Mouse (Mus musculus) erythroblast, embryonic 14.5 days (primary cell): Measurements from ENCODE around the gene Cd44. TPM values are rescaled to one million over a fixed set of nuclear protein-coding genes. Genes with fewer than 3 reads are reported as not detected.

Experiments used
- H3K27me3 ChIP-seq: 2 replicates; pipeline ENCODE4 v1.6.1; 2012; ENCODE audit warnings: inconsistent platforms; ENCODE audit not compliant: control insufficient read depth
- H3K36me3 ChIP-seq: 2 replicates; pipeline ENCODE4 v1.6.1; 2012; ENCODE audit warnings: mild to moderate bottlenecking, inconsistent platforms; ENCODE audit not compliant: control insufficient read depth
- H3K4me1 ChIP-seq: 2 replicates; pipeline ENCODE4 v1.6.1; 2012; ENCODE audit warnings: inconsistent platforms; ENCODE audit not compliant: control insufficient read depth
- H3K4me3 ChIP-seq: replicated peaks from 2 replicates; pipeline ENCODE3; 2012; ENCODE audit warnings: moderate library complexity, mild to moderate bottlenecking, inconsistent platforms
- H3K9me3 ChIP-seq: 2 replicates; pipeline ENCODE4 v1.6.1; 2012; ENCODE audit warnings: low read length, inconsistent platforms, mixed read lengths; ENCODE audit not compliant: control insufficient read depth
- GATA1 ChIP-seq: IDR thresholded peaks from 2 replicates; pipeline ENCODE4 v1.6.1; 2012; ENCODE audit warnings: low read length, inconsistent platforms, mixed read lengths
- TAL1 ChIP-seq: IDR thresholded peaks from 3 replicates; pipeline ENCODE4 v1.6.1; 2012; ENCODE audit warnings: low read length, inconsistent platforms, mixed read lengths
- polyA plus RNA-seq: library from polyadenylated mRNA; stranded (reverse); fragments of >175 nt; gene quantifications from 2 replicates; pipeline ENCODE4 v1.2.3, GENCODE M21; 2012

Cd44 gene
- polyA plus RNA-seq, 1 experiment, result 0.08 TPM

DNA sequence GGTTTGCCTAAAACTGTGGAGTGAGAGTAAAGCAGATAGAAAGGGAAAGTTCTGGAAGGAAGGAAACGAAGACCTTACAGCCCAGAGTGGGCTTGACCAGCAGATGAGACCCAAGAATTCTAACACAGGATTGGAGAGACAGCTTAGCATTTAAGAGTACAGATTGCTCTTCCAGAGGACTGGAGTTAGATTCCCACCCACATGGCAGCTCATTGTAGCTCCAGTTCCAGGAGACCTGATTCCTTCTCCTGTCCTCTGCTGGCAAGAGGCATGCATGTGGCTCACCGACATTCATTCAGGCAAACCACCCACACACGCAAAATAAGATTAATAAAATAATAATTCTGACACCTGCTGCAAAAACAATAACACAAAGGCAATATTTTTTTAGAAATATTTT, 20.6 kb upstream of the Cd44 start:
- no peak overlapping the region for H3K4me3 ChIP-seq
- H3K9me3 ChIP-seq, result no peaks in the 10 kb centered on the region
- no peaks in the 10 kb centered on the region for H3K4me1 ChIP-seq
- TF ChIP-seq GATA1, result no peak
- no peak for TF ChIP-seq TAL1
- H3K36me3 ChIP-seq, result no peaks in the 10 kb centered on the region
- no peaks in the 10 kb centered on the region for H3K27me3 ChIP-seq

GRCm38 (mm10) chr2:102918301-102918700, 16.8 kb upstream of the Cd44 start:
- no peaks in the 10 kb centered on the region for H3K36me3 ChIP-seq
- TF ChIP-seq TAL1 (no peak), GATA1 (no peak)
- H3K4me1 ChIP-seq, result peaks cover 14% of the 10 kb centered on the region
- no peak overlapping the region for H3K4me3 ChIP-seq
- no peaks in the 10 kb centered on the region for H3K27me3 ChIP-seq
- H3K9me3 ChIP-seq, result no peaks in the 10 kb centered on the region

- no peak for TF ChIP-seq TAL1
- TF ChIP-seq GATA1, result no peak
- H3K36me3 ChIP-seq, result no peaks in the 10 kb centered on the region
- no peaks in the 10 kb centered on the region for H3K27me3 ChIP-seq
- no peak overlapping the region for H3K4me3 ChIP-seq
- H3K9me3 ChIP-seq, result no peaks in the 10 kb centered on the region
- H3K4me1 ChIP-seq, result peaks cover 14% of the 10 kb centered on the region
These were observed 15.1 kb upstream of the Cd44 start for GRCm38 (mm10) chr2:102916596-102916995.

DNA sequence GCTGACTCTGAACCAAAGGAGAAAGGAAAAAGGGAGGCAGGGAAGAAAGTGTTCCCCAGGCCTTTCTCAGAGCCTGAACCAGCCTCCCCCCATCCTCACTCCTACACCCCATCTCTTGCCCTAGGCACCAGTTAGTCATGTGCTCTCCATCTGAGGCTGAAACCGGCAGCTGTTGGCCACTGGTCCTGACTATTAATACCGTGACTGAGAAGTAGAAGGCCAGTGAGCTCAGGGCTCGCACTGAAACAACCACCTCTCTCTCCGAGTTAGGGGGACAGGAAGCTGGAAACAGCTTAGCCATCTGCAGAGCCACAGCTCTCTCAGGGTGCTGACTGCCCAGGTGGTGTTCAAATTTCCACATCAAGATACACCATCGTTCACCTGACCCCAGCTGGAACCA, 13.2 kb upstream of the Cd44 start:
- Histone ChIP-seq H3K36me3 (no peaks in the 10 kb centered on the region), H3K9me3 (no peaks in the 10 kb centered on the region), H3K4me3 (no peak overlapping the region), H3K27me3 (no peaks in the 10 kb centered on the region), H3K4me1 (peaks cover 14% of the 10 kb centered on the region)
- no peak for TF ChIP-seq GATA1
- no peak for TF ChIP-seq TAL1

GRCm38 (mm10) chr2:102913833-102914545, 12.5 kb upstream of the Cd44 start:
- Histone ChIP-seq H3K27me3 (no peaks in the 10 kb centered on the region), H3K9me3 (no peaks in the 10 kb centered on the region), H3K36me3 (no peaks in the 10 kb centered on the region), H3K4me3 (no peak overlapping the region), H3K4me1 (peaks cover 14% of the 10 kb centered on the region)
- TF ChIP-seq GATA1 (no peak), TAL1 (no peak)

- H3K9me3 ChIP-seq, result no peaks in the 10 kb centered on the region
- TF ChIP-seq GATA1 (no peak), TAL1 (no peak)
- H3K4me1 ChIP-seq, result peaks cover 14% of the 10 kb centered on the region
- no peaks in the 10 kb centered on the region for H3K36me3 ChIP-seq
- H3K4me3 ChIP-seq, result no peak overlapping the region
- H3K27me3 ChIP-seq, result no peaks in the 10 kb centered on the region
These were observed 11.5 kb upstream of the Cd44 start for GRCm38 (mm10) chr2:102912951-102913350.

DNA sequence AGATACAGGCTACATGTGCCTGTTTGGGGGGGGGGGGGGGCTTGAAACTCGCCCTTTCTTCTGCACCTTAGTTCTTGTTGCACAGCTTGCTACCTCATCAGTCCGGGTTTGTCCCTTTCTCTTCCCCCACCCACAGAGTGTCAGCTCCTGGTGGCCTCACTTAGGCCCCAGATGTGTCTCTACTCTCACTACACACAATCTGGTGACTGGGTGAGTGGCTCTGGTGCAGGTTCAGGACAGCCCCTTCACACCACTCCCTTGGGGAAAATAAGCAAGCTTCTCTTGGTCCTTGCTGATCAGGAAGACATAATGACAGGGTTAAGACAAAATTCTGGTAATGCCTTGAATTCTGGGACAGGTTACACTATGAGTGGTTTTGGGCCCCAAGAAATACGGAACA, 11.0 kb upstream of the Cd44 start:
- no peak overlapping the region for H3K4me3 ChIP-seq
- H3K36me3 ChIP-seq, result no peaks in the 10 kb centered on the region
- no peaks in the 10 kb centered on the region for H3K27me3 ChIP-seq
- TF ChIP-seq TAL1 (no peak), GATA1 (no peak)
- peaks cover 14% of the 10 kb centered on the region for H3K4me1 ChIP-seq
- H3K9me3 ChIP-seq, result no peaks in the 10 kb centered on the region

- Histone ChIP-seq H3K27me3 (no peaks in the 10 kb centered on the region), H3K36me3 (no peaks in the 10 kb centered on the region), H3K4me3 (no peak overlapping the region), H3K4me1 (peaks cover 8% of the 10 kb centered on the region), H3K9me3 (no peaks in the 10 kb centered on the region)
- TF ChIP-seq TAL1, result no peak
- no peak for TF ChIP-seq GATA1
These were observed 7.9 kb upstream of the Cd44 start for GRCm38 (mm10) chr2:102909403-102909802.

DNA sequence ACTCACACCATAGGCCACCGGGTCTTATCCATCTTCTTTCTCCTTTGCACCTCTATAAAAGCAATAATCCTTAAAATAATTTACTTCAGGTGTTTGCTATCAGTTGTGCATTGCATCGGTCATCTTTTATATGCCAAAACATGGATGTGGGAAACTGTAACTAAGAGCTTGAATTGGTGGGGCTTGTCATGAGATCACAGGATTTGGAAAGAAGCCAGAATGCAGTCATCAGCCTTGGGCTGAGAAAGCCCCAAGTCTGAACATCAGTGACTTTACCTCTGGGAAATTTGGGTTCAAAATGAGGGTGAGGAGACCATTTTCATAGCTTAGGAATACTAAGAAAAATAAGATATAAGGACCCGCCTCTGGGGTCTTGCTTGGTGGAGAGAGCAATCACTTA, 4.1 kb upstream of the Cd44 start:
- TF ChIP-seq TAL1 (no peak), GATA1 (no peak)
- Histone ChIP-seq H3K36me3 (no peaks in the 10 kb centered on the region), H3K4me1 (peaks cover 16% of the 10 kb centered on the region), H3K27me3 (no peaks in the 10 kb centered on the region), H3K4me3 (no peak overlapping the region), H3K9me3 (no peaks in the 10 kb centered on the region)

DNA sequence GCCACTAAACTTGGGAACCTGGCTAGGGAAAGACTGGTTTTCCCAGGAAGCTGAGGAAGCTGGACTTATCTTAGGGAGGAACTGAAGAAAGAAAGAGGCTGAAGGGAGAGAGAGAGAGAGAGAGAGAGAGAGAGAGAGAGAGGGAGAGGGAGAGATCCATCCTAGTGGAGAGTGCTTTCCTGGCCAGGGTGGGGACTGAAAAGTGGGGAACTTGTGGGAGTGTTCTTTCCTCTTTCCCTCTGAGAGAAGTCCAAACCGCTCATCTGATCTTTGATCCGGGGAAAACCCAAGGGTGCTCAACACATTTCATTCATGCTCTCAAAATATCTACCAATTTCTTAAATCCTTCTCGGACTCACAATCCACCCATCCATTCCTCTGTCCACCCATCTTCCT, 361 bp upstream of the Cd44 start:
- H3K36me3 ChIP-seq, result no peaks in the 10 kb centered on the region
- peak overlapping the region; percentile 80 for H3K4me3 ChIP-seq
- no peak for TF ChIP-seq TAL1
- no peak for TF ChIP-seq GATA1
- no peaks in the 10 kb centered on the region for H3K27me3 ChIP-seq
- H3K9me3 ChIP-seq, result no peaks in the 10 kb centered on the region
- H3K4me1 ChIP-seq, result peaks cover 45% of the 10 kb centered on the region
